Mouse (Mus musculus): ENCODE data around the gene Traf3ip1. TPM values are rescaled to one million over a fixed set of nuclear protein-coding genes. Genes with fewer than 3 reads are reported as not detected.

The Traf3ip1 gene
- total and polyA plus RNA-seq, 3 experiments = 5.0 to 7.5 (median 5.9) TPM

- TF ChIP-seq RAD21 (IDR thresholded peaks at IDR 0.05; ENCODE audit: low read depth, low read length) (peak; percentile 86), CTCF (conservative IDR thresholded peaks at IDR 0.05 in 1 of 2, IDR thresholded peaks at IDR 0.05 in 1 of 2; ENCODE audit: low read depth in 2 of 2, low read length in 2 of 2) (peak; percentile 78 to 94), SMC3 (IDR thresholded peaks at IDR 0.05; ENCODE audit: low read depth, low read length) (peak; percentile 85), ETS1 (conservative IDR thresholded peaks at IDR 0.05; ENCODE audit: low read depth, low read length) (no peak), MAFK (IDR thresholded peaks at IDR 0.05; ENCODE audit: insufficient replicate concordance, low read length) (no peak), ZNF384 (IDR thresholded peaks at IDR 0.05; ENCODE audit: low read depth, low read length) (no peak), MEF2A (IDR thresholded peaks at IDR 0.05; ENCODE audit: borderline replicate concordance, low read depth, low read length) (peak; percentile 17; the same call in 1 of the 2 replicates), MYC (IDR thresholded peaks at IDR 0.05; ENCODE audit: low read depth, low read length) (peak; percentile 18; the same call in 1 of the 2 replicates), IRF4 (IDR thresholded peaks at IDR 0.05; ENCODE audit: low read depth, low read length) (peak; percentile 17; the same call in 1 of the 2 replicates), ZC3H11A (IDR thresholded peaks at IDR 0.05; ENCODE audit: low read depth, low read length) (peak; percentile 22; the same call in 1 of the 2 replicates)
- no peaks in the 10 kb centered on the region for H3K79me2 ChIP-seq (replicated peaks; ENCODE audit: control insufficient read depth, extremely low read depth, insufficient read depth, poor library complexity, severe bottlenecking)
- no peaks in the 10 kb centered on the region for H3K27me3 ChIP-seq (replicated peaks)
- no peak overlapping the region for H3K4me3 ChIP-seq (replicated peaks in 1 of 3; ENCODE audit: low read depth in 2 of 3, low read length in 2 of 3, poor library complexity in 1 of 3)
- no peaks in the 10 kb centered on the region for H3K36me3 ChIP-seq (replicated peaks in 1 of 2; ENCODE audit: control insufficient read depth in 1 of 2, insufficient read depth in 1 of 2, low read length in 1 of 2)
- H3K4me1 ChIP-seq (ENCODE audit: control insufficient read depth in 1 of 2, insufficient read depth in 2 of 2) = peaks cover 7 to 21% of the 10 kb centered on the region in 2 experiments; a peak in 3 of 4 replicates
- in situ Hi-C loops (cut with MboI; ENCODE audit: low pct_ligation_motif_present, low pct_unique_long_range_greater_than_20kb, low sequenced_read_pairs) = no loop called here
- dilution Hi-C loops (cut with MboI; ENCODE audit: extremely low pct_ligation_motif_present, extremely low pct_unique_long_range_greater_than_20kb, low sequenced_read_pairs) = no loop called here
- H3K27ac ChIP-seq (ENCODE audit: insufficient read depth, low read depth) = no peak overlapping the region
- peak; percentile 87 for DNase-seq (ENCODE audit: extremely low read depth)
- no peak overlapping the region for H3K9ac ChIP-seq (ENCODE audit: insufficient read depth, low read depth)
- 0 out of 2 replicates have a peak overlapping the region, but pooled peaks have one; percentile 26 for H3K4me2 ChIP-seq (ENCODE audit: insufficient read depth, low read depth, poor library complexity, severe bottlenecking)
- peaks cover 2% of the 10 kb centered on the region for H3K9me3 ChIP-seq (replicated peaks; ENCODE audit: low read length)
Observed at GRCm38 (mm10) chr1:91483304-91484010, 11.0 kb upstream of the Traf3ip1 start.

GRCm38 (mm10) chr1:91484011-91484346, 10.5 kb upstream of the Traf3ip1 start:
- Histone ChIP-seq H3K79me2 (replicated peaks; ENCODE audit: control insufficient read depth, extremely low read depth, insufficient read depth, poor library complexity, severe bottlenecking) (no peaks in the 10 kb centered on the region), H3K4me3 (replicated peaks in 1 of 3; ENCODE audit: low read depth in 2 of 3, low read length in 2 of 3, poor library complexity in 1 of 3) (no peak overlapping the region), H3K9me3 (replicated peaks; ENCODE audit: low read length) (peaks cover 2% of the 10 kb centered on the region), H3K9ac (ENCODE audit: insufficient read depth, low read depth) (no peak overlapping the region), H3K27me3 (replicated peaks) (no peaks in the 10 kb centered on the region), H3K4me2 (ENCODE audit: insufficient read depth, low read depth, poor library complexity, severe bottlenecking) (no peak overlapping the region), H3K36me3 (replicated peaks in 1 of 2; ENCODE audit: control insufficient read depth in 1 of 2, insufficient read depth in 1 of 2, low read length in 1 of 2) (no peaks in the 10 kb centered on the region), H3K4me1 (ENCODE audit: control insufficient read depth in 1 of 2, insufficient read depth in 2 of 2) (peaks cover 7 to 18% of the 10 kb centered on the region in 2 experiments; a peak in 2 of 4 replicates), H3K27ac (ENCODE audit: insufficient read depth, low read depth) (no peak overlapping the region)
- TF ChIP-seq TCF12 (IDR thresholded peaks at IDR 0.05; ENCODE audit: low read depth, low read length) (no peak), POLR2A (IDR thresholded peaks at IDR 0.05; ENCODE audit: low read depth, low read length) (no peak), MXI1 (IDR thresholded peaks at IDR 0.05; ENCODE audit: low read depth, low read length) (no peak), POLR2AphosphoS2 (IDR thresholded peaks at IDR 0.05; ENCODE audit: low read depth, low read length) (no peak), BHLHE40 (IDR thresholded peaks at IDR 0.05; ENCODE audit: low read depth, low read length) (no peak), EP300 (IDR thresholded peaks at IDR 0.05; ENCODE audit: low read length) (no peak), SIN3A (IDR thresholded peaks at IDR 0.05; ENCODE audit: low read length) (no peak), ETS1 (conservative IDR thresholded peaks at IDR 0.05; ENCODE audit: low read depth, low read length) (no peak)
- no peak for DNase-seq (ENCODE audit: extremely low read depth)
- in situ Hi-C loops (cut with MboI; ENCODE audit: low pct_ligation_motif_present, low pct_unique_long_range_greater_than_20kb, low sequenced_read_pairs) (no loop called here), dilution Hi-C loops (cut with MboI; ENCODE audit: extremely low pct_ligation_motif_present, extremely low pct_unique_long_range_greater_than_20kb, low sequenced_read_pairs) (no loop called here)

All from CH12.LX (cell line).